Mouse (Mus musculus): ENCODE results near the gene Arfip2. TPM values are rescaled to one million over a fixed set of nuclear protein-coding genes. Genes with fewer than 3 reads are reported as not detected.

The Arfip2 gene
- polyA plus RNA-seq, 1 experiment from 2014 or later: 83.8 TPM

- Histone ChIP-seq H3K9me3 (replicated peaks; ENCODE audit: control insufficient read depth, low read length, poor library complexity, severe bottlenecking) (no peaks in the 10 kb centered on the region), H3K4me2 (ENCODE audit: low read length) (no peak overlapping the region), H3K27me3 (ENCODE audit: control insufficient read depth, insufficient read depth, low read depth, low read length) (no peaks in the 10 kb centered on the region), H3K4me3 (ENCODE audit: low read depth, low read length) (no peak overlapping the region), H3K9ac (ENCODE audit: low read depth, low read length) (no peak overlapping the region), H3K4me1 (ENCODE audit: control insufficient read depth, insufficient read depth, low read length) (no peaks in the 10 kb centered on the region), H3K27ac (ENCODE audit: low read length) (no peak overlapping the region), H3K36me3 (ENCODE audit: control insufficient read depth, insufficient read depth, low read length) (no peaks in the 10 kb centered on the region)
- 74% methylated on average over 9 of the region's 9 CpGs for WGBS
- no peak for ATAC-seq
Measured at GRCm38 (mm10) chr7:105588325-105588912, 51.8 kb downstream of the Arfip2 start.

Other genes with a start within 250 kb of the Arfip2 start
- 43.7 and 50.8 TPM in 2 replicates for gene Fam160a2, start 240.4 kb downstream of the Arfip2 start, polyA plus RNA-seq (2015; fragmentation: Nextera tagmentation; extraction: Ambion mirVana)
- gene Cnga4, start 235.8 kb downstream of the Arfip2 start, polyA plus RNA-seq (2015; fragmentation: Nextera tagmentation; extraction: Ambion mirVana): 0.14 and 0.25 TPM in 2 replicates
- gene Cckbr, start 214.7 kb downstream of the Arfip2 start, polyA plus RNA-seq (2015; fragmentation: Nextera tagmentation; extraction: Ambion mirVana): 6.2 and 8.5 TPM in 2 replicates
- 28.6 and 31.0 TPM in 2 replicates for gene Cavin3, start 158.1 kb downstream of the Arfip2 start, polyA plus RNA-seq (2015; fragmentation: Nextera tagmentation; extraction: Ambion mirVana)
- 95.2 and 104 TPM in 2 replicates for gene Smpd1, start 86.1 kb downstream of the Arfip2 start, polyA plus RNA-seq (2015; fragmentation: Nextera tagmentation; extraction: Ambion mirVana)
- gene Apbb1, start 58.8 kb downstream of the Arfip2 start, polyA plus RNA-seq (2015; fragmentation: Nextera tagmentation; extraction: Ambion mirVana): 333 and 360 TPM in 2 replicates
- gene Hpx, start 40.3 kb downstream of the Arfip2 start, polyA plus RNA-seq (2015; fragmentation: Nextera tagmentation; extraction: Ambion mirVana): 0.16 and 0.32 TPM in 2 replicates
- 106 and 117 TPM in 2 replicates for gene Trim3, start 6.8 kb downstream of the Arfip2 start, polyA plus RNA-seq (2015; fragmentation: Nextera tagmentation; extraction: Ambion mirVana)
- gene Timm10b, start 360 bp downstream of the Arfip2 start, polyA plus RNA-seq (2015; fragmentation: Nextera tagmentation; extraction: Ambion mirVana): 127 and 131 TPM in 2 replicates
- gene Gm45799, start 136 bp upstream of the Arfip2 start, polyA plus RNA-seq (2015; fragmentation: Nextera tagmentation; extraction: Ambion mirVana): 13.6 and 14.6 TPM in 2 replicates
- 1.9 and 2.0 TPM in 2 replicates for gene Dnhd1, start 10.4 kb upstream of the Arfip2 start, polyA plus RNA-seq (2015; fragmentation: Nextera tagmentation; extraction: Ambion mirVana)
- 183 and 192 TPM in 2 replicates for gene Ilk, start 96.2 kb upstream of the Arfip2 start, polyA plus RNA-seq (2015; fragmentation: Nextera tagmentation; extraction: Ambion mirVana)
- gene Rrp8, start 97.0 kb upstream of the Arfip2 start, polyA plus RNA-seq (2015; fragmentation: Nextera tagmentation; extraction: Ambion mirVana): 22.4 and 23.4 TPM in 2 replicates
- gene Taf10, start 103.9 kb upstream of the Arfip2 start, polyA plus RNA-seq (2015; fragmentation: Nextera tagmentation; extraction: Ambion mirVana): 76.5 and 78.4 TPM in 2 replicates
- 32.1 and 38.6 TPM in 2 replicates for gene Tpp1, start 111.8 kb upstream of the Arfip2 start, polyA plus RNA-seq (2015; fragmentation: Nextera tagmentation; extraction: Ambion mirVana)
- gene Dchs1, start 147.2 kb upstream of the Arfip2 start, polyA plus RNA-seq (2015; fragmentation: Nextera tagmentation; extraction: Ambion mirVana): 12.5 and 14.3 TPM in 2 replicates
- gene Mrpl17, start 170.7 kb upstream of the Arfip2 start, polyA plus RNA-seq (2015; fragmentation: Nextera tagmentation; extraction: Ambion mirVana): 160 TPM in 2 replicates

Measured in midbrain, embryonic 16.5 days (tissue).